Mouse (Mus musculus): ENCODE results near the gene Fbxl4.
"Not testable (repeated sequence)": the region's sequence is repeated elsewhere in the genome, so short reads cannot be mapped to it uniquely, and the experiment has no call there.

The Fbxl4 gene

DNA sequence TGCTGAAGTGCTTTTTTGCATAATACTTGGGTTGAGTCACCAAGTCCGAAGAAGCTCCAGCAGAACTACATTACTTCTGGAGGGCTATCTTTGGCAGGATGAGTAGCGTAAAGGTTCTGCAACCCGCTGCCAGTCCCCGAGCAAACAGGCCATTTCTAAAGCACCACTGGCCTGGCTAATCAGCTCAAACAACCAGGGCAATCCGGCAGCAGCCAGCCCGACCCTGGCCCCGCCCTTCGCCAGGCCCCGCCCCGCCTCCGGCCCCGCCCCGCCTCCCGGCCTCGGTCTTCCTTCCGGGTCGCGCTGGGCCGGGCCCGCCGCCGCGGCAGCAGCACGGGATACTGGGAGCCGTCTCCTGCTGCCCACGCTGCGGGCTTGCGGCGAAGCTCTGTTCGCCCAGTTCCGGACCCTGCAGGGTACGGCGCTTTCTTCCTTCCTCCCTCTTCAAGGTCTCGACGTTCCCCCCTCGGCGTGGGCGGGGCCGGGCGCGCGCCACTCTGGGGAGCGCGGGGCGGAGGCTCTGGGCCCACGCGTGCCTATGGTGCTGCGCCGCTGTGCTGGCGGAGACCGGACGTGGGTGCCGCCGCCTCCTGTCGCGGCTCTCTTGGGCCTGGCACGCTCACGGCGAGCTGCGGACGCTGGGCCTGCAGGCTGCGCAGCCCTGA lies at the start of gene Fbxl4:
Gene Fbxl4, plus strand, starts transcription at position 278 of the 665 bp plus-strand sequence.
- peak; percentile 88 for DNase-seq (ENCODE audit: low read depth)

DNA sequence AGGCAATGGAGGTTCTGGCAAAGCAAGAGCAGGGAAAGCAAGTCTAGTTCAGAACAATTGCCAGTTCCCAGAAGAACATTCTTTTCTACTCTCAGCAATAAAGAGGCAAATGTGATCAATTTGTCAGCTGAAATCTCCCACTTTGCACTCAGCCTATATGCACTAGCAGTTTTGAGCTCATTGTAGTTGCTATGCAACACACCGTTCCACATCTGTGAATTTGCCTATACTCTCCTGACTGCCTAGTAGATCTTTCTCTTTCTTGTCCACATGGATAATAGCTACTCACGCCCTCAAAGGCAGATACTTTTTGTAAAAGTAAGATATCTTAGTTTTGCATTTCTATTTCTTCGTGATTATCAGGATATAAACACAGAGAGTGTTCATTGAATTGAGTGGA lies 42.8 kb upstream of the Fbxl4 start:
- DNase-seq (ENCODE audit: low read depth): no peak

DNA sequence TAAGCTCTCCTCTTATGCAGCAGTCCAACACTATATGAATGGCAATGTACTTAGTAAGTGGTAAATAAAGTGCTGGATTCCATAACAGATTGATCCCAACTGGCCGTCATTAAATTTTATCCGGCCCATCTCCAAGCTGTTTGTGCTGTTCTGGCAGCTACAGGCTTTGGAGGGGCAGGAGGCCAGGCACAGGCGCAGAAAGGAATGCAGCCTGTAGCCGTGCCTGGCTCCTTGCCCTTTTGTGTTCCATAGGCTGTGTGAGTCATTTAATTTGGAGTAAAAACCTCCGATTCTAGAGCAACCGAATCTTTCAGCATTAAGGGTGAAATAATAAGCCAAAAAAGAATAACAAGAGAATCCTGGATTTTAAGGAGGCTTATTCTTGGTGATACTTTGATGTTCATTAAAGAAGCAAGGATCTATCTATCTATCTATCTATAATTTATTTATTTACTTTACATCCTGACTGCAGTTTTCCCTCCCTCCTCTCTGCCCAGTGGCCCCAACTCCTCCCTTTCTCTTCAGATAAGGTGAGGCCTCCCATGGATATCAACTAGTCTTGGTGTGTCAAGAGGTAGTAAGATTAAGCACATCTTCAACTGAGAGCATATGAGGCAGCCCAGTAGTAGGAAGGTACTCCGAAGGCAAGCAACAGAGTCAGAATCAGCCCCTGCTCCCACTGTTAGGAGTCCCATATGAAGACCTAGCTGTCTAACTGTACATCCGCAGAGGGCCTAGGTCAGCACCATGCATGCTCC lies 14.3 kb upstream of the Fbxl4 start:
- no peak for DNase-seq (ENCODE audit: low read depth)

DNA sequence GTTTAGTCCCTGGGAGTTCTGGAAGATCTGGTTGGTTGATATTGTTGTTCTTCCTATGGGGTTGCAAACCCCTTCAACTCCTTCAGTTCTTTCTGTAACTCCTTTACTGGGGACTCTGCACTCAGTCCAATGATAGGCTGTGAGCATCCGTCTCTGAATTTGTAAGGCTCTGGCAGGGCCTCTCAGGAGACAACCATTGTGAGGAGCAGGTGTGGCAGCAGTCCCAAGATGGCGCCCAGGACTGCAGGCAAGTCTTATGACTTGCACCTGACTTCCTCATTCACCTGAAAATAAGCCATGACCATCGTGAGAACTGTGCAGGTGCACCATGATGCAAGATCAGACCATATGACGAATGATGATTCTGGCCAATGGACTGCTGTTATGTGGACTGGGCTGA lies 8.3 kb upstream of the Fbxl4 start:
- DNase-seq (ENCODE audit: low read depth): not testable (repeated sequence)

DNA sequence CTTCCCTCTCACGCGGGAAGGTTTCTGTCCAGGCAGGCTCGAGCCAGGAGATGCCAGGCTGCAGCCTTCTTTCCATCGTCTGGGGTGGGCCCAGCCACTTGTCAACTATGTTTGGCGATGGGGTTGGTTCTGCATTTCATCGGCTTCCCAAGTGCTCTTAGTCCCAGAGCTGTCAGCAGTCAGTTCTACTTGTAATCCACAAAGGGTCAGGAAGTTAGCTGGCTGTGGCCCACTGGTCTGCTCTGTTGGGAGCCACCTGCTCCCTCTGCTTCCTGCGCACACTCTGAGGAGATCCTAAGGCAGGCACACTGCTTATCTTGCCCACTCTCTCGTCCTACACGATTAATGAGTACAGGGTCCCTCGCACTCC lies 573 bp downstream of the Fbxl4 start:
- DNase-seq (ENCODE audit: low read depth): peak; percentile 72

DNA sequence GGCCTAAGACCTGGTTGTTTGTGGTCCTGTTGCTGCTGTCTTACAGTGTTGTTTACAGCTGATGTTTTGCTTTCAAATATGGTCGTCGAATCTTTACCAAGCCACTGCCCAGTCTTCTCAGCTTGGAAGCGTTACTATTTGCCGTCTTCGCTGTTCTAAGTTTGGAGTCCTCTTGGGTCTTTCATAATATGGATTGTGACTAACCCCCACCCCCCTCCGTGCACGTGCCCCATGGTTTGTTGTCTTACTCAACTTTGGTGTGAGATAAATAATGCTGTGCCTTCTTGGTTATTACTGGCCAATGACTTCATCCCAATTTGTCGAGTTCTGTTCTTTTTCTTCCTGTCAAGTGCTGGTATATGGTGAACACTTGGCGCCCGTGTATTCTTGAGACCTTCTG lies 1.1 kb downstream of the Fbxl4 start:
- DNase-seq (ENCODE audit: low read depth): peak; percentile 37

DNA sequence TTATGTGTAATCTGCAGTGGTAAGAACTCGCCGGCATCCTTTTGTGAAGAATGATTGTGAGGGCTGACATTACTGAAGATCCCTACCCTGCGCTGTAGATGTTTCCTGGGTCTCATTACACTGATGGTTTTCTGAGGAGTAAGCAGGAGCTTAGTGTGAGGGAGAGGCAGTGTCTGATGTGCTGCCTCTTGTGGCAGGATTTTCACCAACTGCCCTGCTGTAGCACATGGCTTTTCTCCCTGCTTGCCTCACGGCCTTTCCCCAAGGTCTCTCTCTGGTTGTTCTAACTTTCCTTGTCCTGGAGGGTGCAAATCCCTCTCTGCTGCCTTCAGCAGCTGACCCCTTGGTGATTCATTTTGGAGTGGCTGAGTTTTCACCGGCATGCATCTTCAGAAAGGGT lies 10.0 kb downstream of the Fbxl4 start:
- DNase-seq (ENCODE audit: low read depth): no peak

DNA sequence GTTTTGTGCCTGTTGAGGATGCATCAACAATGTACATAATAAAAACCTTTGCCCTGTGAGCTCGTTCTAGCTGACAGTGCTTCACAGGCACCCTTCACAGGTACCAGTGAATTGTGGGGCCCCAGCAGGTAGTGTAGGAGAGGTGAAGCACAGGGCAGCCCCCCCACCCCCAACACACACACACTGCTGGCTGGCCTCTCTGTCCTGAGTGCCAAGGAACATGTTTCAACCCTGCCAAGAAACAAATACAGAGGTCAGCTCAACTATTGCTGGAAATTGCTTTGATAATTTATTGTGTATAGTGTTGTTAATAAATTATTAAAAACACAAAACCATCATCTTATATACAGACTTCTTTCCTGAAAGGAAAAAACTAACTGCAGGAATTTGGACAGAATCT lies 21.2 kb downstream of the Fbxl4 start:
- no peak for DNase-seq (ENCODE audit: low read depth)

DNA sequence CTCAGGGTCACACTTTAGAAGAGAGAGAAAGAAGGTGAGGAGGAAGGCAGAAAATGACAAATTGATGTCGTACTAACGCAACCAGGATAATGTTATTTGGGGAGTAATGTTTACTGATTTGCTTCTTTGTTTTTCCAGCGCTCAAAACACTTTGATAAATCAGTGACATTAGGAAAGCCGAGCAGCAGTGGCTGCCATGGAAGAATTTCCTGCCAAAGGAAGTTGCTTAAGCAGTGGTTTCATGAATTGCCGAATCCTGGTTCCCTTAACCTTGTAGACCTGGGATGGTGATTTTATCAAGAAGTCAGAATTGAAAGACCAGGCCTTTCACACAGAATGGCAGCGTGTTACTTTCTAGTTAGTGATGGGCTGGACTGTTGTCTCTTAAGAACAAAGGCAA lies 23.3 kb downstream of the Fbxl4 start:
- no peak for DNase-seq (ENCODE audit: low read depth)

DNA sequence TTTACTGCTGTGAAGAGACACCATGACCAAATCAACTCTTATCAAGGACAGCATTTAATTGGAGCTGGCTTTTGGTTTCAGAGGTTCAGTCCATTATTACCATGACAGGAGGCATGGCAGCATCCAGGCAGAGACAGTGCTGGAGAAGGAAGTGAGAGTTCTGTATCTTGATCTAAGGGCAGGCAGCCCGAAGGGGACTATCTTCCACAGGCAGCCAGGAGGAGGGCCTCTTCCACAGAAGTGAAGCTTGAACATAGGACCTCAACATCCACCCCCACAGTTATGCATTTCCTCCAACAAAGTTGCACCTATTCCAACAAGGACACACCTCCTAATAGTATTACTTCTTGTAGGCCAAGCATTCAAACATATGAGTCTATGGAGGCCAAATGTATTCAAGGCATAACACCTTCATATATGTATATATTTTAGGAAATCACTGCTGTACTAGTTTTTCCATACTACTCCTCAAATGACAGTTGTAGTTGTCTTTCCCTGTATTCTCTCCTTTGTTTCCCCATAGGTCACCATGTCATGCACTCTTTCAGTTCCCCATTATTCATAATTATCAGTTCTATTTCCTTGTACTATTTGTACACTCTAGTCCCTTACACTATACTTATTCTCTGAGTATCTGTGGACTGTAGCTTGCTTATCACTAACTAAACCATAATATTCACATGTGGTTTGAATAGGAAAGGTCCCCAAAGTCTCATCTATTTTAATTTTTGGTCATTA lies 26.4 kb downstream of the Fbxl4 start:
- DNase-seq (ENCODE audit: low read depth): no peak

DNA sequence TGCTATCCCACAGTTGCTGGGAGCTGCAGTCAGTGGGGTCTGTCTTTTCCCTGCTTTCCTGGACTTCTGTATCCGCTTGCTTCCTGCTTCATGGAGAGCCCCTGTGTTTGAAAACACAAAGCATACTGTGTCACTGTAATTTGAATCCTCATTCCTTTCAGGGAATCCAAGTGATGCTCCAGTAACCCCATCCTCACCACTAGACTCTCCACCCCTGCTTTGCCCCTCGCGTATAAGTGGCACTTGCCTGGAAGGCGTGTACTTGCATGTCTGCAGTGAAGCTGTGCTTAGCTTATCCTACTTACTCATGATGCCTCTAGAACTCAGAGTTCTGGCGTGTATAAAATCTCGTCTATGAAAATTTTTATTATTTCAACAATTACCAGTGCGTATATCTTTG lies 32.7 kb downstream of the Fbxl4 start:
- DNase-seq (ENCODE audit: low read depth): no peak

DNA sequence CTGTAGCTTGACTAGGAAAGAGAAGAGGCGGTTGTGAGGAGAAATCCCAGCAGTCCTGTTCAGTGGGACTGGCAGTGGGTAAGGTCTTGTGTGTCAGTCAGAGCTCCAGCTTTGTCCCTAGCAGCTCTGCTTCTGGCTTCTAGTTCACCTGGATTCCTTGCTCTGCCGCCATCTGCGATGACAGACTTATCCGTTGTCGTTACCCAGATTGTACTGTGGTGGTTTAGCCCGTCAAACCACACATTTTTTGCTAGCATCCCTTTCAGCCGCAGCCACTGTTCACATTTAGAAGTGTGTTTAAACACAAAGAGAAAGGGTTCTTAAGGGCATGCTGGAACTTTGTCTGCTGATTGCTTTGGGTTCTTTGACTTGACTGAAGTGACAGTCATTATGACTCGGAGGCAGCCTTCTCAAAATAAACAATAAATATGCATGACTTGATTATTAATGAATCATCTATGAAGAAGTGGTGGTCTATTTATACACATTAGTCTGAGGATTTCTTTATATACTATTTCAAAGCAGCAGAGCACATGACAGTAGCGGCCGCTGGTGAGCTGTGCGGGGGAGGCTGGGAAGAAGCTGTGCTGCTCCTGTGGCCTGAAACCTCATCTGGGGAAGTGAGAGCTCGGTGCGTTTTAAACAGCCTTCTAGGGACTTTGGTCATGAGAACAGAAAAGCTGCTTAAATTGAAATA lies 35.6 kb downstream of the Fbxl4 start:
- no peak for DNase-seq (ENCODE audit: low read depth)

DNA sequence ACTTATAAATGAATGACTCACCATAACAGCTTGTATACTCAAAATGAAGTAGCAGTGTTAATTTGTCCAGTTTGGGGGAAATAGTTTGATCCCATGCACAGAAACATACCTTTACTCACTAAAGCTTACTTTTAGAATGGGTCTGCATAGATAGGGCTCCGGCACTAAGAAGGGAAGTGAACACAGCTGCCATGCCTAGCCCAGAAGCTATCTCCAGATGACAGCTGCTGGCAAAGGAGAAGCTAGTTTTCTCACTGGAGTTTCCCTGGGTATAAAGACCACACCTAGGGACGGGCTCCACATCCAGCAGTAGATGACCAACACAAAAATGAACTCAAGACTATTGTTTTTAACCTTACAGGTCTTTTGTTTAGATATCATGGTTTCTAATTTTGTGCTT lies 38.1 kb downstream of the Fbxl4 start:
- DNase-seq (ENCODE audit: low read depth): no peak

DNA sequence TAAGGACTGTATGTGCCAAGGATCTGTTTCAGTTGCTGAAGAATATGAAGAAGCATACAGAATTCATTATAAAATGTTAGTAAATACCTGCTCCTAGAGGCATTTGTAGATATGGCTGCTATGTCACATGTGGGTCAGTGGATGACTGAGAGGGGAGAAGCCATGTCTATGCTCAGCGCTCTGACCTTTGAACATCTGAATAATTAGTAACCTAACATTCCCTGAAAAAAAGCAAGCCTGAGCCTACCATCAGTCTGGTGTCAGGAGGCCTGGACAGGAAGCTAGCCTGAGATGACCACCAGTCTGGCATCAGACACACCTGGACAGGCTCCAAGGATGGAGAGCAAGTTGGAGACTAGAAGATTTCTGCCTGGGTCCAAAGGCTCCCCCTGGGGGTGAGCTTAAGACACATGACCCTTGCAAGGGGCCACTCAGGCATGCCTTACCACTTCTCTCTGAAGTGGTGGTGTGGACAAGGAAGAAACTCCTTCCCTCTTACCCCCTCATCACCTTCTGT lies 39.2 kb downstream of the Fbxl4 start:
- no peak for DNase-seq (ENCODE audit: low read depth)

DNA sequence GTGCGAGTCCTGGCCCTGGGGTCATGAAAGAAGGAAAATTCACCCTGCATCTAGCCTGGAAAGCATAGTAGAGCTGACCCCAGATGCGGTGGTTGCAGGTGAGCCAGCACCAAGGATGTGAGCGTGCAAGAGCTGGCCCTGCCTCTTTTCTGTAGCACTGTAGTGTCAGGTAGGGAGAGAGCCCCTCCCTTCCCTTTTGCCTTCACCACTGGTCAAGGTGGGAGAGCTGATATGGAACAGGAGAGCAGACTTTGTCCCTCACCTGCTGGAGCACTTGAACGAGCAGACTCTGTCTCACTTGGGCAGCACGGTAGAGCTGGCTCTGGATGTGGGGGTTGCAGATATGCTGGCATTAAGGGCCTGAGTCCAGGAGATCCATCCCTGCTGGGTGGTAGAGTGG lies 39.7 kb downstream of the Fbxl4 start:
- DNase-seq (ENCODE audit: low read depth): no peak

DNA sequence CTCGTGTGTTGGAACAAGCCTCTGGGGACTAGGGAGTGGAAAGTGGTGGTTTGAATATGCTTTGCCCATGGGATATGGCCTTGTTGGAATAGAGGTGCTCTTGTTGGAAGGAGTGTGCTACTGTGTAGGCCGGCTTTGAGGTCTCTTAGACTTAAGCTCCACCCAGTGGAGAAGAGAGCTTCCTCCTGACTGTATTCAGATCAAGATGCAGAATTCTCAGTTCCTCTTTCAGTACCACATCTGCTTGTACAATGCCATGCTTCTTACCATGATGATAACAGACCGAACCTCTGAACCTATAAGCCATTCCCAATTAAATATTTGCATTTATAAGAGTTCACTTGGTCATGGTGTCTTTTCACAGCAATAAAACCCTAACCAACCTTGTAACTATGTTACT lies 44.7 kb downstream of the Fbxl4 start:
- DNase-seq (ENCODE audit: low read depth): peak; percentile 30

DNA sequence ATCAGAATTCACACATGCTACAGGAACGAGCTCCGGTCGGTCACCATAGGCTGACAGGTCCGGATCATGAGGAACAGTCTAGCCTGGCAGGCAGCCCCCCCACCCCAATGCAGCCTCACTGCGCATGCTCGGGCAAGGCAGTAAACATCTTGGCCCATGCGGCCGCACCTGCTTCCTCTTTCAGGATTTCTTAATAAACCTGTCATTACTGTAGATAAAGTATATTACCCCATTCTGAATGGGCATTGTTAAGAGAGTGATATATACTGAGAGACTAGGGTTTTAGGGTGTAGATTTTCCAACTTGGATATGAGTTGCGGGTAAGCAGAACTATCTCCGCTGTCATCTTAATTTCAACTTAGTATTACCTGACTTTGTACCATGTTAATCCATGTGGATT lies 45.6 kb downstream of the Fbxl4 start:
- no peak for DNase-seq (ENCODE audit: low read depth)

DNA sequence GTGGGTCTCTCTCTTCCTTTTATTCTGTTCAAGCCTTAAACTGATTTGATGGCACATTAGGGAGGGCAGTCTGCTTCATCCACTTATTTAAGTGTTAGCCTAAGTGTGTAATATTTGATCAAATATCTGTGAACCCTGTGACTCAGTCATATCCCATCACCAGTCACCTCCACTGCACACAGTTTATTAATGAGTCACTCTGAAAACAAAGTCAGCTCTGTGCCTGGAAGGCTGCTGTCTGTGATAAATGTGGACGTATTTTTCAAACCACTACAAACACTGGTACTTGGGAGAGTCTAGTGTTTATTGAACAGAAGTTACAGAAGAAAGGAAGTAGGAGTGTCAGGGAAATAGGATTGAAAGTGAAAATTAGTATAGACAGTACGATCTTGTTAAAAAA lies 63.3 kb downstream of the Fbxl4 start:
- peak; percentile 45 for DNase-seq (ENCODE audit: low read depth)

DNA sequence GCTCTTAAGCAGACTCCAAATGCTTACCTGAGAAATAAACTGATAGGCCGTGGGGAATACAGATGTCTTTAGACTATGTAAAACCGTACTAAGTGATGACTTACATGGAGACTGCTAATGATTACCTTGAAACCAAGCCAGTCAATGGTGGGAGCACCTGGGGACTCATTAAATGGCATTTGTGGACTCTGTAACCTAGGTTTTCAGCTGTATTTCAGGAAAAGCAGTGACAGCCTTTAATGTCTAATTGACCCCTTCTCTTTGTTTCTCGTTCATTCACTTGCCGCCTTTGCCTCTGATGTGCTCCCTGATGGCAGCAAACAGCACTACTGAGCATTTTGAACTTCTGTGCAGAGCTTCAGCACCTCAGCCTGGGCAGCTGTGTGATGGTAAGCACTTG lies 65.1 kb downstream of the Fbxl4 start:
- DNase-seq (ENCODE audit: low read depth): no peak

DNA sequence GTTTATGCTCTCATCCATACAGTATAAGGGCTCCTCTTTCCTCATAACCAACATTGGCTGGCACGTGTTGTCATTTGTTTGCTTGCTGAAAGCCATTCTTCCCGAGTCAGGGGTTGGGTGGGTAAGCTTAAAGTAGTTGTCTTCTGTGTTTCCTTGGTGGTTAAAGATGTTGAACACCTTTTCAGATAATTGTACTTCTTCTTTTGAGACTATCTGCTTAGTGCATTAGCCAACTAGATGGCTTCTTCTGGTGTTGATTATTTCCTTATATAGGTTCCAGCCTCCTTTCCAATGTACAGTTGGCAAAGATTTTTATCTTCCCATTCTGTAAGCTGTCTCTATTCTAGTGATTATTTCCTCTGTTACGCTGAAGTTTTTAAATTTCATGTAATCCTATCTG lies 70.8 kb downstream of the Fbxl4 start:
- DNase-seq (ENCODE audit: low read depth): no peak

DNA sequence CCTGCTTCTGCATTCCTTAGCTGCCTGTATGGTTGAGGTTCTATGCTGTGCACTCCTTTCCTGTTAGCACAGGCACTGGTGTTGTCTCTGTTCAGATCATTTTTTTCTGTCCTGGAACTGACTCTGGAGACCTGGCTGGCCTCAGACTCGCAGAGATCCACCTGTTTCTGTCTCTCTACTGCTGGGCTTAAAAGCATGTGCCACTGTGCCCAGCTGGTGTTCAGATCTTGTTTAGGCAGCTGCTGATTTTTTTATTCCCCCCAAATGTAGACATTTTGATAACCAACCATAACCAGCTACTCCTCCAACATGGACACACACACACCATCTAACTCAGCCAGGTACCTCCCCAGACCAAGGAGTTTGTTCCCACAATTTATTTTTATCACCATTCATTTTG lies 112.2 kb downstream of the Fbxl4 start:
- DNase-seq (ENCODE audit: low read depth): no peak

DNA sequence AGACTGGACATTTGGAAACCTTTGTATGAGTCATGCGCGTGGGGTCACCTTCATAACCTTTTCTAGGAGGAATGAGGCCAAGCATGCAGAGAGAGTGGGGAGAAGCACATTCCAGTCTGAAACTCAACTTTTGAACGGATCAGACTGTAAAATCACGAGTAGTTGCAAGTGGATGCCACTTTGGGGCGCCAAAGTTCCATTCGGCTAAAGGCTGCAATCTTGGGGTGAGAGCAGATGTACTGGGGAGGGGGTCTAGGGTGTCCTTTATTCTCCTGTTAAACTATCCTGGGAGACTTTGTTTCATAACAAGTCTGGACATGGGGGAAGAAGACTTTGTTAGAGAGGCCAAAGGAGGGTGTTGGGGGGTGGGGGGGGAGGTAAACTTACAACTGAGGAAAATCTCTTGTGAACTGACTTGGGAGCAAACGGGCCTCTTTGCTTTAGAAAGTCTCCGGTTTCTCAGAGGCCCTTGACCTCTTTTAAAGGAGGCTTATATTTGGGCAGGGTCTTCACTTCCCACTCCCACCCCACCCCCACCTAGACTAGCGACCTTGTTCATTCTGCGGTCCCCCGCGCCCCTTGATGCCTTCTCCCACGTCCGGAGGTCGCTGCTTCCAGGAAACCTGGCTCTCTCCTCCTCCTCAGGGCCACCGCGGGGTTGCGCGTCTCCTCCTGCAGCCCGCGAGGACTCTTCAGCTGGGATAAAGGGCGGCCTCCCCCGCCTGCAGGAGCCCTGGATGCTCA lies 119.8 kb downstream of the Fbxl4 start:
- no peak for DNase-seq (ENCODE audit: low read depth)

Measured in 416B (cell line).